Mouse (Mus musculus) embryonic facial prominence, embryonic 10.5 days (tissue): ENCODE measurements at regions not wholly inside any gene's neighbourhood (a gene's known extent, or its start where the extent isn't known, plus 50 kb on each side); places are given as distances from the start of the nearest gene placed in this dataset.

Experiments used
- DNase-seq: peaks from one replicate; pipeline ENCODE4 v3.0.0-alpha.2; 2017; ENCODE audit warnings: low spot score
- H3K27ac ChIP-seq: fragments of 300-500 bp; sonication (generic); replicated peaks from 2 replicates; pipeline ENCODE4 v1.5.1; 2016; ENCODE audit warnings: mild to moderate bottlenecking
- H3K27me3 ChIP-seq: fragments of 300-500 bp; sonication (generic); replicated peaks from 2 replicates; pipeline ENCODE4 v1.6.1; 2016; ENCODE audit warnings: low read depth, mild to moderate bottlenecking; ENCODE audit not compliant: poor library complexity, severe bottlenecking
- H3K36me3 ChIP-seq: fragments of 300-500 bp; sonication (generic); replicated peaks from 2 replicates; pipeline ENCODE4 v1.6.1; 2016; ENCODE audit warnings: mild to moderate bottlenecking, moderate library complexity
- H3K4me1 ChIP-seq: fragments of 300-500 bp; sonication (generic); 2 replicates; pipeline ENCODE4 v1.6.1; 2016
- H3K4me3 ChIP-seq: fragments of 300-500 bp; sonication (generic); 2 replicates; pipeline ENCODE4 v1.5.1; 2016; ENCODE audit warnings: mild to moderate bottlenecking, moderate library complexity
- H3K9me3 ChIP-seq: fragments of 300-500 bp; sonication (generic); 2 replicates; pipeline ENCODE4 v1.6.1; 2016; ENCODE audit warnings: mild to moderate bottlenecking
- WGBS: fragments of 180-500 bp; shearing (Covaris S2); methylation state at CpG from one replicate; pipeline ENCODE4 v1.1.7; 2016; 5-methylcytosine and 5-hydroxymethylcytosine counted together

DNA sequence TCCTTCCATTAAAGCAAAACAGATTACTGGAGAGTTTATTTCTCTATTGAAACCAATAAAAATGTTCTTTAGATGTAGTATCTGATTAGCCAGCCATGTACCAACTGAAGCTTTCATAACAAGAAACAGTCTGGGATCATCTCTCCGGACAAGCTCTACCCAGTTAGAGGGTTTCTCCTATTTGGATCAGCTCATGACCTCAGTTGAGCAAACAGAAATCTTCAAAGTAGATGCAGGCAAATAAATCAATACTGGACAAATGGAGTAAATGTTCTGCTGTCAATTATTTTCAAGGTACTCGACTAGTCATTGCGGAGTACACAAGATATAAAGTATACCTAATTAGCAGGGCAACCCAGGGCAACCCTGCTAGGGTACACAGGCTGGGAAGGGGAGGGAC, 67.4 kb downstream of the Avpr1a start:
- peaks cover 9% of the 10 kb centered on the region; the same call in 1 of the 2 replicates for H3K9me3 ChIP-seq
- no peaks in the 10 kb centered on the region for H3K36me3 ChIP-seq
- H3K4me3 ChIP-seq: no peak overlapping the region
- WGBS: 92% methylated on average over 3 of the region's 3 CpGs
- DNase-seq: no peak
- no peaks in the 10 kb centered on the region for H3K27me3 ChIP-seq
- no peaks in the 10 kb centered on the region for H3K4me1 ChIP-seq
- no peak overlapping the region for H3K27ac ChIP-seq

DNA sequence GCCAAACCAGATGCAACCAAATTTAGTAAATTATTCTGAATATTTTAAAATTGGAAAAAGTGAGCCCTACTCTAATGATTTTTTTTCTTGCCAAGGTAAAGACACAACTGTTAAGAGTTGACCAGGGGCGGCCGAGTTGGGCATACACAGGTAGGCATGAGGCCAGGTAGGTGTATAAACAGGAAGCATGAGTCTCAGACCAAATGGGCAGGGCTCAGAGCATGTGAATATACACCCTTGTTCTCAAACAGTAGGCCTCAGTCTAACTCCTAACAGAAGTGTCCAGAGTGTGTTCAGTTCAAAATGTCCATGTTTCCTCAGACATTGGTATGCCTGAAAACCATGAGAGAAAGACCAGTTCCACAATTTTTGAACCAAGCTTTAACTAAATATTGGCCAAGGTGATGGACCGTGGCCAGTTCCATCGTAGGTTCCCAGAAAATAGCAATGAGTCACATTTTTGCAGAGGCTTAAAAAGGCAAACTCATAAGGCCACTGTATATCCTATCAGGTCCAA, 71.0 kb downstream of the Avpr1a start:
- WGBS: 92% methylated on average over 4 of the region's 4 CpGs
- Histone ChIP-seq H3K27ac (no peak overlapping the region), H3K4me3 (no peak overlapping the region), H3K9me3 (no peaks in the 10 kb centered on the region), H3K4me1 (no peaks in the 10 kb centered on the region), H3K36me3 (no peaks in the 10 kb centered on the region), H3K27me3 (no peaks in the 10 kb centered on the region)
- no peak for DNase-seq

DNA sequence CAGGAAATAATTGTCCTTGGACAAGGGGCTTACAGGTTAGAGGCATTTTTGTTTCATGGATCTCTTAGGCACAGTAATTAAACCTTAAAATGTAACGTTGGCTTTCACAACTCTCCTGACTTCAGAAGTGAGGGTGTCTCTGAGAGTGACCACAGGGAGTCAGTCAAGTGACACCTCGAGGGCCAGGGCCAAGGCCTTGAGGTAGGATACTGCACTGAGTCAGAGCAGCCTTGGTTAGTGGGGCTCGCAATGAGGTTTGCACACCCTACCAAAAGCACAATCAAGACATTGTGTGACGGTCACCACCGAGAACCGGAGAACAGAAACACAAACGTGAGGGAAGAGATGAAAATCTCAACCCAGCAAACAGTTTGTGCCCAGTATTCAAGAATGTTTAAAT, 71.7 kb downstream of the Avpr1a start:
- Histone ChIP-seq H3K27ac (no peak overlapping the region), H3K9me3 (no peaks in the 10 kb centered on the region), H3K27me3 (no peaks in the 10 kb centered on the region), H3K4me1 (no peaks in the 10 kb centered on the region), H3K36me3 (no peaks in the 10 kb centered on the region), H3K4me3 (no peak overlapping the region)
- 87% methylated on average over 7 of the region's 7 CpGs for WGBS
- no peak for DNase-seq

DNA sequence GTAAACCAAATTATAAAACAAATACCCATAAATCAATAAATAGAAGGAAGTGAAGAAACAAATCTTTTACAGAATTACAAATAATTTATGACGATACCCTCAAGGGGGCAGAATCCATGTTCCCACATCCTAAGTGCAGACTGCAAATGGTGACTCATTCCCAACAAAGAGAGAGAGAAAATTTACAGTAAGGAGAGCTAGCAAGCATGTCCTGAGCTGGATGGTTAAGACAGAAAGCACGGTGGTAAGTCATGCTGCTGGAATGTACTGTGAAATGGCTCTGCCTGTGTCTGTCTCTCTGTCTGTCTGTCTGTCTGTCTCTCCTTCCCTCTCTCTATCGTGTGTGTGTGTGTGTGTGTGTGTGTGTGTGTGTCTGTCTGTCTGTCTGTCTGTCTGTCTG, 74.3 kb downstream of the Avpr1a start:
- no peak for DNase-seq
- H3K36me3 ChIP-seq: no peaks in the 10 kb centered on the region
- no peak overlapping the region for H3K27ac ChIP-seq
- no peaks in the 10 kb centered on the region for H3K4me1 ChIP-seq
- H3K4me3 ChIP-seq: no peak overlapping the region
- no peaks in the 10 kb centered on the region for H3K27me3 ChIP-seq
- H3K9me3 ChIP-seq: no peaks in the 10 kb centered on the region
- 78% methylated on average over 3 of the region's 3 CpGs for WGBS

DNA sequence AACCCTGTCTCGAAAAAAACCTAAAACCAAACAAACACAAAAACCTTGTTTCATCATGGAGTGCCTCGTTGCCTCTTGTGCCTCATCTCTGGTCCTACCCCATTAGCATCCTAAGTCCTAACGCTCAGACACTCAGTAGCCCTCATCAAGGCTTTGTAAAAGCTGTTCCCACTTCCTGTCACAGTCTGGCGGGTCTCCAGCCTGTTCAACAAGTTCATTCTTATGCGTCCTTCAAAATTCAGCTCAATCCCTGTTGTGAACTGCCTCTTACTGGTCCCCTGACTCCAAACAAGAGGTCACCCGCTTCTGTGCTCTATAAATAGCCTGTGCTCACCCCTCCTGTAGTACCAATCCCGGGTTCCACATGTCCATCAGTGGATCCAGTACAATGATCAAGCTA, 77.1 kb downstream of the Avpr1a start:
- Histone ChIP-seq H3K4me1 (no peaks in the 10 kb centered on the region), H3K27ac (no peak overlapping the region), H3K9me3 (no peaks in the 10 kb centered on the region), H3K27me3 (no peaks in the 10 kb centered on the region), H3K36me3 (no peaks in the 10 kb centered on the region), H3K4me3 (no peak overlapping the region)
- WGBS: 79% methylated on average over 7 of the region's 7 CpGs
- no peak for DNase-seq

DNA sequence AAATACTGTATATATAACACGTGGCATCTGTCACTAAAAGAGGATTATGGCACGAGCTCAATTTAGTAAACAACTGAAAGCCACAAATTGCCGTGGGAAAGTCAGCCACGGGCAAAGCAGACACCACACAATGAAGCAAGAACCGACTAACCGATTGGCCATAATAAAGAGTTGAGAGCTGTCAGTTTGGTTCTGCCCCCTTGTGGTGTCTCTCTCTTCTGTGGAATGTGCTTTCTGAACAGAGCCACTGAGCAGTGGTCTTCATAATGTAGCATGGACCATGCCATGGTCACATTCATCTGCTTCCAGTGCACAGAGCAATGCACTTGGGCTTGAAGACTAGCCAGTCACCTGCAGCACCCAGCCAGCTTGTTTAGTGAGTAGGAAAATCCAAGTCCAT, 77.5 kb downstream of the Avpr1a start:
- Histone ChIP-seq H3K27ac (no peak overlapping the region), H3K9me3 (no peaks in the 10 kb centered on the region), H3K4me3 (no peak overlapping the region), H3K36me3 (no peaks in the 10 kb centered on the region), H3K4me1 (no peaks in the 10 kb centered on the region), H3K27me3 (no peaks in the 10 kb centered on the region)
- DNase-seq: no peak
- WGBS: 87% methylated on average over 6 of the region's 6 CpGs

DNA sequence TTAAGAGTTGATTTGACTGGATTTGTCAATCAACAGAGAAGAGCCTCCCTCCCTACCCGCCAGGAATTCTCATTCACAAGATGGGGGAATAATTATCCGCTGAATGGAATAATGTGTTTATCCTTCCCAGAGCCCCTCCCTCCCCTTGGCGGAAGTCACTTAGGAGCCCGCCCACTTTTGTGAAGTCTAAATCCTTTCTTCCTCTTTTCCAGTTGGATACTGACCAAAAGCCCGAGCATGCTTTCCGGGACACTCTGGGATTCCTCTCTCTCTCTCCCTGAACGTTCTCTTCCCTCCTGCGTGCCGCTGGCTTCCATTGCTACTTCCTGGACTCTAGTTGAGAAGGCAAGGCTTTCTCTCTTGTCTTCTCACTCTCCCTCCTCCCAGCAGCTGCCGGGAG, 79.9 kb downstream of the Avpr1a start:
- DNase-seq: no peak
- Histone ChIP-seq H3K4me1 (no peaks in the 10 kb centered on the region), H3K27me3 (no peaks in the 10 kb centered on the region), H3K36me3 (no peaks in the 10 kb centered on the region), H3K27ac (no peak overlapping the region), H3K4me3 (no peak overlapping the region), H3K9me3 (no peaks in the 10 kb centered on the region)
- 89% methylated on average over 10 of the region's 10 CpGs for WGBS

DNA sequence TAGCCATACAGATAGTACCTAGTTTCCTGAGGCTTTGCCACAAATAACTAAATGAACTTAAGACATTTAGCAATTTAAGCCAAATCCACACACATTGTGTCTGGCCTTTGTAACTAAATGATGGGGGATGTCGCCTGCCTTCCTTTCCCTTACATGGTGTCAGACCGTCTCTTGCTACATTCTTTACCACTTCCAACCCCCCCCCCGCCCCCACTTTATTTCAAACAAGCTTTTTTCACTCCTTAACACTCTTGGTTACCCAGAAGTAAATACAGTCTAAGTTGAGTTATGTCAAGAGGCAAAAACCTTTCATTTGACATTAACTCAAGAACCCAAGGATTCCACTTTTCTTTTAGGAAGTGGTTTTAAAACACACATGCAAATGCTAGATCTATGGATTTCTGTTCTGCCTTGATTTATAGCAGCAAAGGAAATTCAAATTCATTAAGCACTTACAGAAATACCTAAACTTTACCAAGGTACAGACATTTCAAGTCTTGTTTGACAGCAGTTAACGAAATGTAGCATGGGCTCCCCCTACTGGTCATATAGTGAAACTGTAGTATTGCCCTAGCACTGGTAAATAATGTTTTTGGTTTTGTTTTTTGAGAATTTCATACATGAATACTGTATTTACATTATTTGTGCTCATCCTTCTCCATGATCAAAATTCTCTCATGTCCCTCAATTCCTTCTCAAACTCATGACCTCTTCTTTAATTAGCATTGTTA, 80.8 kb downstream of the Avpr1a start:
- no peaks in the 10 kb centered on the region for H3K27me3 ChIP-seq
- no peaks in the 10 kb centered on the region for H3K9me3 ChIP-seq
- H3K27ac ChIP-seq: no peak overlapping the region
- DNase-seq: no peak
- 42% methylated on average over 4 of the region's 4 CpGs for WGBS
- no peaks in the 10 kb centered on the region for H3K36me3 ChIP-seq
- no peak overlapping the region for H3K4me3 ChIP-seq
- no peaks in the 10 kb centered on the region for H3K4me1 ChIP-seq

DNA sequence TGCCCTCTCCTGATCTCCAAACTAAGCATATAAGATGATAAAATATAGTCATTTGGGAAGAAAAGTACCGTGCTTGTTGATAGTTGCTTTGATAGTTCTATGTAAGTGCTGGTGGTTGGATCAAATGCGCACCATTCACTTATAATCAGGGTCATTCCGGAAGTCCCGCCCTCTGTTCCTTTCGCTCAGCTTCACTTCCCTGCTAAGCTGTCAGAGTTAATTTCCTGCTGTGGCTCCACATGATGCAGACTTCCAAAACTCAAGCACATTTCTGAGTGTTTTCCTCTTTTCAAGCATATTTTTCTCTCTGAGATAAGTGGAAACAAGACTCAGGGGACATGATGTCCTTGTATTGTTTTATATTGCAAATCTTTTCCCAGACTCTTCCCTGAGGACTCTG, 86.4 kb downstream of the Avpr1a start:
- no peaks in the 10 kb centered on the region for H3K9me3 ChIP-seq
- H3K27ac ChIP-seq: peak overlapping the region; percentile 30; the same call in 1 of the 2 replicates
- WGBS: 71% methylated on average over 5 of the region's 5 CpGs
- peaks cover 7% of the 10 kb centered on the region; the same call in 1 of the 2 replicates for H3K4me1 ChIP-seq
- no peak overlapping the region for H3K4me3 ChIP-seq
- H3K36me3 ChIP-seq: no peaks in the 10 kb centered on the region
- peak; percentile 42 for DNase-seq
- no peaks in the 10 kb centered on the region for H3K27me3 ChIP-seq

DNA sequence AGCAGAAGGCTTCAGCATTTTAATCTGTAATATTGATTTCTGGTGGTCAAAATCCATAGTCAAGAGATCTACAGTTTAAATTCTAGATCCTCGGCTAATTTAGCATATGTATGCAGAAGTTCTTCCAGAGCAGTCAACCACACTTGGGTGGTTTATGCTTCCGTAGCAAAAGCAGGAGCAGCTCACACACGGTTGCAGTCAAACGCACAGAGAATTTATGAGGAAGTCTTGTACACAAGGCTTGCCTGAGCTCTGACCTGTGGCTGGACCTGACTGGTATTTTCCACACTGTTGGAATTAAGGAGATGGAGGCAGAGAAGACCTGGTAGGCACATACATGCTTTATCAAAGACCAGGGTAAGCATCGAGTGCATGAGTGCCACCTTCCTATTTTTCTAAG, 86.8 kb downstream of the Avpr1a start:
- Histone ChIP-seq H3K9me3 (no peaks in the 10 kb centered on the region), H3K4me3 (no peak overlapping the region), H3K4me1 (peaks cover 7% of the 10 kb centered on the region; the same call in 1 of the 2 replicates), H3K36me3 (no peaks in the 10 kb centered on the region), H3K27ac (no peak overlapping the region), H3K27me3 (no peaks in the 10 kb centered on the region)
- WGBS: 86% methylated on average over 5 of the region's 5 CpGs
- DNase-seq: no peak

DNA sequence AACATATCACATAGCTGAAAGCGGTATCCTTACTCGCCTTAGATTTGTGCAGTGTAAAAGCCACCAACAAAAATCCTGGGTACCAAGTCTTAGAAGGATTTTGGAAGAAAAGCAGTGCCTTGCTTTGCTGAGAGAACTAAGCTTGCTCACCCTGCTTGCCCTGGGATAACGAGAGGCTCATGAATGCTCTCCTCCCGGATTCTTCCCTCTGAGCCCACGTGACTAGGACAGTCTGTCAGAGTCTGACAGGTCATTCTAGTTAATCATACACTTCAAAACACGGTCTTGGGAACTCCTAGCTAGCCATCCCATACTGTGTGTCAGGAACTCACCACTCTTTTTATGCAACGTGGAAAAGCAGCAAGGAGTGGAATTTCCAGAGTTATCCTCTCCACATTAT, 91.4 kb downstream of the Avpr1a start:
- DNase-seq: no peak
- H3K4me1 ChIP-seq: peaks cover 7% of the 10 kb centered on the region; the same call in 1 of the 2 replicates
- WGBS: 74% methylated on average over 7 of the region's 7 CpGs
- no peaks in the 10 kb centered on the region for H3K9me3 ChIP-seq
- no peak overlapping the region for H3K4me3 ChIP-seq
- no peaks in the 10 kb centered on the region for H3K36me3 ChIP-seq
- no peak overlapping the region for H3K27ac ChIP-seq
- H3K27me3 ChIP-seq: no peaks in the 10 kb centered on the region

DNA sequence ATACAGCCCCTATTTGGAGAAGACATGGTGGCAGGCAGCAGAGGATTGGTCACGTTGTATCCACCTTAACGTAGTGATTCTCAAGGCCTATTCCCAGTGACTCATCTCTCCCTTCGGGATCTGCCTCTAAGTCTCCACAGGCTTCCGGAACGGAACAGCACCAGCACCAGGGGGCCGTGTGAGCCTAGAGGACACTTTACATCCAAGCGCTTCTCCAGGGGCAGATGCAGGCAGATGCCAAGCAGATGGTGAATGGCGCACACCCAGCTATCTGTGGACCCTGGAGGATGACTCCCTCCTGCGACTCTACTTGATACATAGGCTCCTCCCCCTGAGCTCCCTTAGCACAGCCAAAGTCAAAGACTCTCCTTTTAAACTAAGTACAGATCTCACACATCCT, 94.3 kb downstream of the Avpr1a start:
- 66% methylated on average over 9 of the region's 9 CpGs for WGBS
- no peaks in the 10 kb centered on the region for H3K36me3 ChIP-seq
- no peaks in the 10 kb centered on the region for H3K27me3 ChIP-seq
- DNase-seq: no peak
- H3K4me3 ChIP-seq: no peak overlapping the region
- H3K27ac ChIP-seq: no peak overlapping the region
- no peaks in the 10 kb centered on the region for H3K9me3 ChIP-seq
- H3K4me1 ChIP-seq: no peaks in the 10 kb centered on the region

DNA sequence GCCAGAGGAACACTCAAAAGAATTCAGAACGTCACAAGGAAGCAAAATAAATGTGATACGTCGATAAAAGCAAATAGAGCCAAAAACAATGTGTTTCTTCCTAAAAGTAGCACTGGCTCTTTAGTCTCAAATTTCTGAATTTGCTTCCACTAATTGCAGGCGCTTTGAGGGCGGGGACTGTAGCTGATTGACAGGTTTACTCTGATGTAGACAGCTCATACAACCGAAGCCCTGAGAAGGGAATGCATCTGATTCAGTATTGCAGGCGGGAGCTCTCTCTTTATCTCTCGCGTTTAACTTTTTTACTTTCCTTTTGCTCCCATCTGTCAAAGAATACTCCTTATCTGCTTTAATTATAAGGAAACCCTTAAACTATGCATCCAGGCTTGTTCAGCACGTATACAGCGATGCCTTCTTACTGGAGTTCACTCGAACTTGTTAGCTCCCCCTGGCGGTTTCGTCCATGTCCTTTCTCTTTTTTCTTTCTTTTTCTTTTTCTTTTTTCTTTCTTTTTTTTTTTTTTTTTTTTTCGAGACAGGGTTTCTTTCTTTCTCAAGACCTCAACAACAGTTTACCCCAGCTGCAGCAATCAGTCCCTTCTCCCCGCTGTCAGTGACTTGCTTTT, 95.9 kb downstream of the Avpr1a start:
- DNase-seq: peak; percentile 73
- H3K27me3 ChIP-seq: no peaks in the 10 kb centered on the region
- 25% methylated on average over 16 of the region's 16 CpGs for whole genome bisulfite sequencing
- H3K4me3 ChIP-seq: peak overlapping the region; percentile 44
- no peak overlapping the region for H3K27ac ChIP-seq
- H3K4me1 ChIP-seq: no peaks in the 10 kb centered on the region
- no peaks in the 10 kb centered on the region for H3K9me3 ChIP-seq
- H3K36me3 ChIP-seq: no peaks in the 10 kb centered on the region
